Mouse (Mus musculus): Measurements from ENCODE around the gene Anapc1.

GRCm38 (mm10) chr2:128735089-128735488, 47.9 kb upstream of the Anapc1 start:
- TF ChIP-seq GATA1 (IDR thresholded peaks at IDR 0.05; ENCODE audit: borderline replicate concordance, low read length) (no peak), FLI1 (IDR thresholded peaks at IDR 0.05; ENCODE audit: low read length) (no peak)
